Mouse (Mus musculus) stomach, embryonic 14.5 days (tissue): ENCODE measurements around the gene Gimap8. TPM values are rescaled to one million over a fixed set of nuclear protein-coding genes. Genes with fewer than 3 reads are reported as not detected.
A peak's percentile ranks its signal among the peaks of the same experiment; 100 is the strongest.
"Not testable (repeated sequence)": the region's sequence is repeated elsewhere in the genome, so short reads cannot be mapped to it uniquely, and the experiment has no call there.

Experiments used
- ATAC-seq: fragments of 200-750 bp; cut with Nextera tagmentation; 2 replicates; pipeline ENCODE4 v1.8.0; 2017; ENCODE audit warnings: low read depth, moderate TSS enrichment; ENCODE audit not compliant: insufficient number of reproducible peaks, insufficient read depth, low FRiP score
- H3K27ac ChIP-seq: fragments of 300-500 bp; sonication (generic); 2 replicates; pipeline ENCODE4 v1.5.1; 2014; ENCODE audit warnings: mild to moderate bottlenecking, low read length, moderate library complexity, mixed read lengths
- H3K27me3 ChIP-seq: fragments of 300-500 bp; sonication (generic); 2 replicates; pipeline ENCODE4 v1.6.1; 2014; ENCODE audit warnings: low read length, control low read depth, mixed read lengths; ENCODE audit not compliant: control insufficient read depth, insufficient read depth
- H3K36me3 ChIP-seq: fragments of 300-500 bp; sonication (generic); 2 replicates; pipeline ENCODE4 v1.6.1; 2014; ENCODE audit warnings: mild to moderate bottlenecking, control low read depth, low read length, moderate library complexity, mixed read lengths; ENCODE audit not compliant: control insufficient read depth, insufficient read depth
- H3K4me1 ChIP-seq: fragments of 300-500 bp; sonication (generic); 2 replicates; pipeline ENCODE4 v1.6.1; 2014; ENCODE audit warnings: low read length, control low read depth, mixed read lengths; ENCODE audit not compliant: control insufficient read depth, insufficient read depth
- H3K4me2 ChIP-seq: fragments of 300-500 bp; sonication (generic); replicated peaks from 2 replicates; pipeline ENCODE4 v1.6.1; 2014; ENCODE audit warnings: low read depth, low read length, control low read depth
- H3K4me3 ChIP-seq: fragments of 300-500 bp; sonication (generic); 2 replicates; pipeline ENCODE4 v1.5.1; 2014; ENCODE audit warnings: low read depth, low read length, control low read depth
- H3K9ac ChIP-seq: fragments of 300-500 bp; sonication (generic); replicated peaks from 2 replicates; pipeline ENCODE4 v1.6.1; 2014; ENCODE audit warnings: low read depth, mild to moderate bottlenecking, control low read depth, low read length, moderate library complexity, mixed read lengths
- H3K9me3 ChIP-seq: fragments of 300-500 bp; sonication (generic); 2 replicates; pipeline ENCODE4 v1.6.1; 2016; ENCODE audit warnings: low read depth, low read length, control low read depth; ENCODE audit not compliant: control insufficient read depth
- WGBS: fragments of 180-500 bp; shearing (Covaris S2); extraction: QIAGEN DNeasy Blood & Tissue Kit; methylation state at CpG from one replicate; pipeline ENCODE4 v1.1.7; 2014; 5-methylcytosine and 5-hydroxymethylcytosine counted together
- polyA plus RNA-seq: library from polyadenylated mRNA; unstranded; fragments of >200 nt; fragmentation: Nextera tagmentation; extraction: Ambion mirVana; gene quantifications from 2 replicates; pipeline ENCODE4 v1.2.1, GENCODE M21; 2014

The Gimap8 gene
- polyA plus RNA-seq, 1 experiment from 2014 or later: 0.43 TPM

DNA sequence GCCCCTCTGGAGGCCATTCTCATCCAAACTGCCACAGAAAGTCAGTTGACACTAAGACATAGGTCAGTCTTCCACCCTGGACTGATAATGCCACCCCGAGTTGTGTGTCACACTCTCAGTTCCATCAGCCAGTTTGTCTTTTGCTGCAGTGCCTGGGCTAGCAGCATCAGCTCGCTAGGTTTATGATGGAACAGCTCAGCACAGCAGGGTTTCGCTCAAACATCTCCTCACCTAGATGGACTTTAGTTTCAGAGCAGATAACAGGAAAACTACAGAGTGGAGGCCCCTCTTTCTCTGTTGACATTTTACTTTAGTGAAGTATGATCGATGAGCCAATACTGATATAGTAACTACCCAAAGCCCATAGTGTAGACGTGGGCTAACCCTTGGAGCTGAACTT lies 32.3 kb upstream of the Gimap8 start:
- 90% methylated on average over 5 of the region's 5 CpGs for WGBS
- H3K4me2 ChIP-seq: no peak overlapping the region
- H3K4me1 ChIP-seq: 0 out of 2 replicates have a peak, but pooled peaks cover 4% of the 10 kb centered on the region
- H3K27me3 ChIP-seq: no peaks in the 10 kb centered on the region
- H3K9ac ChIP-seq: no peak overlapping the region
- peaks cover 2% of the 10 kb centered on the region; the same call in 1 of the 2 replicates for H3K36me3 ChIP-seq
- ATAC-seq: no peak
- no peak overlapping the region for H3K27ac ChIP-seq
- no peaks in the 10 kb centered on the region for H3K9me3 ChIP-seq
- no peak overlapping the region for H3K4me3 ChIP-seq

- H3K9ac ChIP-seq: no peak overlapping the region
These were observed 27.0 kb upstream of the Gimap8 start for GRCm38 (mm10) chr6:48620031-48620430.

DNA sequence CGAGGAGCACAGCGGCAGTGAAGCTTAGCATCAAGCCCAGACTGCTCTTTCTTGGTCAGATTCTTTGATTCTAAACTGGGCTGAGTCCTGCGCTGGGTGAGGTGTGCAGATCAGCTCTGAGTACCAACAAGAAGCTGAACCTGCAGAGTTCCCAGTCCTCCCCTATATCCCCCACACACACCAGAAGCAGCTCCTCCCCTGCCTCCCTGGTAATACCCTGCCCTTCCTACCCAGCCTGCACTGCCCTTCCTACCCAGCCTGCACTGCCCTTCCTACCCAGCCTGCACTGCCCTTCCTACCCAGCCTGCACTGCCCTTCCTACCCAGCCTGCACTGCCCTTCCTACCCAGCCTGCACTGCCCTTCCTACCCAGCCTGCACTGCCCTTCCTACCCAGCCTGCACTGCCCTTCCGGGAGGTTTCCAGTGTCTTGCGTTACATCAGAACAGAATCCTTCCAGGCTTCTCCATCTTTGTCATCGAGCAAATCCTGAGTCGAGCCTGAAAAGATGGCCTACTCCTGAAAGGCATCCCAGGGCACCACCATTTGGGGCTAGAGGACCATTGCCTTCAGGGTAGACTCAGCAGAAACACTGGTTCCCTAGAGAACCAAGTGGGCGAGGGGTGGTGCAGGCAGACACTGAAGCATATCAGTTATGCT lies 24.7 kb upstream of the Gimap8 start:
- not testable (repeated sequence) for H3K27ac ChIP-seq, H3K4me2 ChIP-seq, H3K4me3 ChIP-seq, H3K9ac ChIP-seq, H3K27me3 ChIP-seq, H3K4me1 ChIP-seq, ATAC-seq, H3K9me3 ChIP-seq
- WGBS: 86% methylated on average over 8 of the region's 8 CpGs
- H3K36me3 ChIP-seq: peaks cover 12% of the 10 kb centered on the region

More at GRCm38 (mm10) chr6:48620031-48620430, 27.0 kb upstream of the Gimap8 start:
- H3K36me3 ChIP-seq: peaks cover 12% of the 10 kb centered on the region
- H3K27ac ChIP-seq: no peak overlapping the region
- no peak for ATAC-seq
- WGBS: 95% methylated on average over 30 of the region's 30 CpGs
- no peaks in the 10 kb centered on the region for H3K27me3 ChIP-seq
- no peaks in the 10 kb centered on the region for H3K9me3 ChIP-seq
- no peaks in the 10 kb centered on the region for H3K4me1 ChIP-seq
- no peak overlapping the region for H3K4me3 ChIP-seq
- H3K4me2 ChIP-seq: no peak overlapping the region

DNA sequence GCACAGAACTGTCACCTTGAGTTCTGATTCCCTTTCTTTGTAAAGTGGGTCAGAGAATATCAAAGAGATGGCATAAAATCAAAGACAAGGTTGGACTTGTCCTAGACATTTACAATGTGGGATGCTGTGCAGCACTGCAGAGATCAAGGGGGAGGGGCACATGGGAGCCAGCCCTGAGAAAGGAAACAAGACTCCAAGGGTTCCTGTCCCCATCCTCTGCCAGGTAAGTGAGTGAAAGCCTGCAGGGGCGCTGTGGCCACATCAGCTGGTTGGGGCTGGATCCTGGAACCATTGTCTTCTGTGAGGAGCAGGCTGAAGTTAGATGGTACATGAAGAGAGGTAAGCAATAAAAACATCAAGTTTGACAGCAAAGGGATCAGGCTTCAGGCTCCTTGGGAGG lies 23.6 kb upstream of the Gimap8 start:
- peaks cover 12% of the 10 kb centered on the region for H3K36me3 ChIP-seq
- no peak overlapping the region for H3K9ac ChIP-seq
- H3K4me1 ChIP-seq: no peaks in the 10 kb centered on the region
- peaks cover 8% of the 10 kb centered on the region; the same call in 1 of the 2 replicates for H3K27me3 ChIP-seq
- no peak overlapping the region for H3K27ac ChIP-seq
- 40% methylated on average over 1 of the region's 1 CpGs for WGBS
- no peaks in the 10 kb centered on the region for H3K9me3 ChIP-seq
- no peak overlapping the region for H3K4me3 ChIP-seq
- H3K4me2 ChIP-seq: no peak overlapping the region
- ATAC-seq: no peak

DNA sequence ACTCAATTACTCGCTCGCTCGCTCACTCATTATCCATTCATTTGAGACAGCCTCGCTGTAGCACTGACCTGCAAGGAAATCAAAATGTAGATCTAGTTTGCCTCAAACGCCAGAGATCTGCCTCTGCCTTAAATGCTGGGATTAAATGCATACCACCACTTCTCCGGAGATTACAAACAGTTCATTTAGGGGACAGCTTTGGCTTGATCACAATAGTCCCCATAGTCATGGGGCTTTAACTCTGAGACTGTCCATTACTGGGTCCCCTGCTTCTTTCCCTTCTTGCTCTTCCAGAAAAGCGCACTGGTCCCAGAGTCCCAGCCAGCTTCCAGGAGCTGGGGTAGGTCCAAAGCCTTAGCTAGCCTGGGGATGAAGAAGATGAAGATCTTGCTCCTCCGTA lies 20.6 kb upstream of the Gimap8 start, which contains the start of gene AI854703:
Gene AI854703, plus strand, starts transcription at position 301 of the 400 bp plus-strand sequence.
- Histone ChIP-seq H3K9me3 (no peaks in the 10 kb centered on the region), H3K36me3 (no peaks in the 10 kb centered on the region), H3K4me1 (0 out of 2 replicates have a peak, but pooled peaks cover 4% of the 10 kb centered on the region), H3K9ac (peak within 1 kb of the TSS; percentile 22; the same call in 1 of the 2 replicates), H3K4me3 (peak within 1 kb of the TSS; percentile 39), H3K27me3 (peaks cover 21% of the 10 kb centered on the region; the same call in 1 of the 2 replicates), H3K27ac (no peak within 1 kb of the TSS), H3K4me2 (peak within 1 kb of the TSS; percentile 73)
- no peak for ATAC-seq
- 36% methylated on average over 8 of the region's 8 CpGs for WGBS

GRCm38 (mm10) chr6:48626984-48627383 lies 20.1 kb upstream of the Gimap8 start:
- 2% methylated on average over 32 of the region's 32 CpGs for WGBS
- no peak overlapping the region for H3K27ac ChIP-seq
- H3K4me3 ChIP-seq: peak overlapping the region; percentile 39
- peaks cover 21% of the 10 kb centered on the region; the same call in 1 of the 2 replicates for H3K27me3 ChIP-seq
- no peak for ATAC-seq
- H3K4me1 ChIP-seq: 0 out of 2 replicates have a peak, but pooled peaks cover 4% of the 10 kb centered on the region
- H3K9ac ChIP-seq: peak overlapping the region; percentile 22; the same call in 1 of the 2 replicates
- H3K4me2 ChIP-seq: peak overlapping the region; percentile 73
- H3K9me3 ChIP-seq: no peaks in the 10 kb centered on the region
- no peaks in the 10 kb centered on the region for H3K36me3 ChIP-seq

DNA sequence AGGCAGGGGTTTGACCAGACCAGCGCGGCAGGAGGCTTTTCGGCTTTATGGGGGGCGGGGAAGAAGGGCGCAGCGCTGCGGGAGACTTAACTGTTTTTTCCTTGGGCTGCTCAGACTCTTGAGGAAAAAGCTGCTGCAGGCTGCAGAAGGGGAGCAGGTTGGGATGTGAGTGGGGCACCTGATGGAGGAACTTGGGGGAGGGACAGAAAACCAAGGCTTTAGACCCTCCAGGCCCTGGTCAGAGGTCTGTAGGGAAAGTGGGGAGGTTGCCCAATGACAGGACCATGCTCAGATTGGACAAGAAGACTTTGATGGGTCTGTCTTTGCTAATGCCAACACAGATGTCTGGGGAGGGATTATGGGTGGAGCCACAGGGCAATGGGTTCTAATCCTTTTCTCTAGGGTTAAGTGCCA lies 19.5 kb upstream of the Gimap8 start:
- Histone ChIP-seq H3K9me3 (no peaks in the 10 kb centered on the region), H3K36me3 (no peaks in the 10 kb centered on the region), H3K9ac (no peak overlapping the region), H3K27ac (no peak overlapping the region), H3K4me3 (peak overlapping the region; percentile 39), H3K4me1 (0 out of 2 replicates have a peak, but pooled peaks cover 4% of the 10 kb centered on the region), H3K27me3 (peaks cover 21% of the 10 kb centered on the region; the same call in 1 of the 2 replicates), H3K4me2 (peak overlapping the region; percentile 73)
- ATAC-seq: no peak
- 6% methylated on average over 7 of the region's 7 CpGs for WGBS

DNA sequence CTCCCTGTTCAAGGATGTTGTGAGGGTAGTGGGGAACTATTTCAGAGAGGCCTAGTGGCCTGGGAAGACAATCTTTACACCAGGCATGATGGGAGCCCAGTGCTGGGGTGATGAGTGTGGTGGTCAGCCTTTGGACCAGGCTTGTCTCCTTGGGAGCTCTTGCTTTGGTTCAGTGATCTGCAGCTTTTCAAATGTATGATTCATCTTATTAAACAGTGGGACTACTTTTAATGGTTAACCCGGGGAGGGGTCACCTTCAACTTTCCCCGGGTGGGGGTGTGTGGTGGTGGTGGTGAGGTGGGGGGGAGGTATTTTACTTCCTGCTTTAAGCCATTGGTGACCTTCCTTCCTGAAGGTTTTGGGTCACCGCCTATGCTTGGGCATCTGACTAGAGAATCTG lies 18.7 kb upstream of the Gimap8 start:
- no peak overlapping the region for H3K9ac ChIP-seq
- H3K36me3 ChIP-seq: no peaks in the 10 kb centered on the region
- no peak overlapping the region for H3K27ac ChIP-seq
- no peak overlapping the region for H3K4me3 ChIP-seq
- ATAC-seq: no peak
- no peak overlapping the region for H3K4me2 ChIP-seq
- peaks cover 21% of the 10 kb centered on the region; the same call in 1 of the 2 replicates for H3K27me3 ChIP-seq
- no peaks in the 10 kb centered on the region for H3K9me3 ChIP-seq
- WGBS: 75% methylated on average over 3 of the region's 3 CpGs
- 0 out of 2 replicates have a peak, but pooled peaks cover 4% of the 10 kb centered on the region for H3K4me1 ChIP-seq
